Mouse (Mus musculus) brain, embryonic 14.5 days (tissue): ENCODE data around the gene Sumo2.

Experiments used
- CTCF ChIP-seq: fragments of 200-500 bp; IDR thresholded peaks from 2 replicates; pipeline ENCODE4 v1.5.1; 2012; ENCODE audit warnings: inconsistent platforms, mild to moderate bottlenecking, moderate library complexity, borderline replicate concordance; ENCODE audit not compliant: insufficient read depth, insufficient read length; ENCODE audit errors: extremely low read depth
- POLR2A ChIP-seq: fragments of 200-500 bp; IDR thresholded peaks from 2 replicates; pipeline ENCODE4 v1.6.1; 2012; ENCODE audit warnings: mild to moderate bottlenecking, inconsistent platforms, borderline replicate concordance; ENCODE audit not compliant: poor library complexity, insufficient read depth, insufficient read length, severe bottlenecking; ENCODE audit errors: extremely low read depth

- TF ChIP-seq POLR2A (no peak), CTCF (no peak)
Measured at GRCm38 (mm10) chr11:115483278-115483677, 52.8 kb downstream of the Sumo2 start.
